Mouse (Mus musculus) fibroblast of lung, adult 2 months (primary cell): ENCODE measurements around the gene Dph2.

Experiments used
- DNase-seq: peaks from one replicate; pipeline ENCODE4 v3.0.0-alpha.2; 2011; ENCODE audit warnings: low read depth

The Dph2 gene

DNA sequence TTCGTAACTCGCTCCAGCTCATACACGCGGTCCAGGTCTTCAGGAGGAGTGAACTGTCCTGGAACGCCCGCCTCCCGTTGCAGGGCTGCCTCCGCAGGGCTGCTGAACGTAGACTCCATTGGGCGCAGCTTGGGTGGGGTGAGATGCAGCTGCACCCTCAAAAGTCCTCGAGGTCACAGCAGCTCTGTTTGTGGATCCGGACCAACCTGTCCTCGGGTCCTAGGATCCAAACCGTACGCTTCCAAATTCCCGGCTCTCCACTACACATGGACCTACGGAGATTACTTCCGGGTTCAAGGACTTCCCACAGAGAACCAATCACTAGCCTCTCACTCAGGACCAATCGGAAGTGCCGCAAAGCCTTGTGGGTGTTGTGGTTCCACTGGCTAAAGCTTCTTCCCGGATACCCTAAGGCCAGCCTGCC lies at the start of gene Dph2:
TSS of gene Dph2 (minus strand) at position 295 of the 424 bp plus-strand sequence.
- DNase-seq = peak; percentile 70

DNA sequence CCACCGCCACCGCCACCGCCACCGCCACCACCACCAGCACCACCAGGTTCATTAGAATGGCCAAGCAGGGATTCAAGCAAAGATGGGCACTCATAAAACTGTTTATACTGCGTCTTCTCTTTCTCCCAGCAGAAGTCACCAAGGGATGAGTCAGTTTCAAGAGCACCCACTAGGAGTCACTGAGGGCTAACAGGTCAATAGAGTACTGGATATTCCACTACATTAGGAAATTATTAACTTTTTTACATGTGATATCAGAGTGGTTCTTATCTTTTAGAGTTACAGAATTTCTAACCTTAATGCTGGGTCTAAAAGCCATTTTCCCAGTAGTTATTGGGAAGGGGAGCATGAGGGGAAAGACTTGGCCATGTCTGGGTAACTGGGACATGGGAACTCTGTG lies 45.1 kb upstream of the Dph2 start:
- no peak for DNase-seq

DNA sequence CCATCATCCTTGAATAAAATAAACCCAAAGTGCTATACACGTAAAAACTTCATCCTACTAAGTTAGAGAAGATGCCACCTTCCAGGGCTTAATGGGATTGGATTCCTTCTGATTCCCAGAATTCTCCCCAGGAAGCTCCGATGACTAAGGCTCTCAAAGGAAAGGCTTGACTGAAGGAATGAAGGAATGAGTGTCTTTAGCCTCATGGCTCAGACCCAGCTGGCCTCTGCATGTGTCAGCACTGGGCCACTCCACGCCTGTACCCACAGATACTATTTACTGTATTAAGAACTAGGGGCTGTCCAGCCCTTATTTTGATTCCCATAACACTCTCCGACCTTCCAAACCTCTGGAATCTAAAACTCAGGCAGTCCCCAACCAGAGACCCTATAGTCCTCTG lies 42.2 kb upstream of the Dph2 start:
- DNase-seq = no peak

DNA sequence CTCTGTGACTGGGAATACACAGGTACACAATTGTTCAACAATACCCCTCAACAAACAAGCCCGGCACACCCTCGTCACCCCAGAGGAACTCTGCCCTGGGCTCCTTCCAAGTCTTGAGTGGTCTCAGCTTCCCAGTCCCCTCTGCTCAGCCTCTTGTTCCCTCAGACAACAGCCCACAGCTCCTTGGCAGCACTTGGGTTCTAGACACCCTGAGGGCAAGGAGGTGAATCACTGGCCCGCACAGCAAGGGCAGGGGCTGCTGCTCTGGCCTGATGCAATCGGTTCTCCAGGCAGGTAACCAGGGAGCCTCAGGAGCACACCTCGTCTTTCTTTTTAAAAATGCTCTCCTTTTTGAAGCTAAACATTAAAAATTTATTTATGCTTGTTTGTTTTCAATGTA lies 41.4 kb upstream of the Dph2 start:
- DNase-seq = no peak

DNA sequence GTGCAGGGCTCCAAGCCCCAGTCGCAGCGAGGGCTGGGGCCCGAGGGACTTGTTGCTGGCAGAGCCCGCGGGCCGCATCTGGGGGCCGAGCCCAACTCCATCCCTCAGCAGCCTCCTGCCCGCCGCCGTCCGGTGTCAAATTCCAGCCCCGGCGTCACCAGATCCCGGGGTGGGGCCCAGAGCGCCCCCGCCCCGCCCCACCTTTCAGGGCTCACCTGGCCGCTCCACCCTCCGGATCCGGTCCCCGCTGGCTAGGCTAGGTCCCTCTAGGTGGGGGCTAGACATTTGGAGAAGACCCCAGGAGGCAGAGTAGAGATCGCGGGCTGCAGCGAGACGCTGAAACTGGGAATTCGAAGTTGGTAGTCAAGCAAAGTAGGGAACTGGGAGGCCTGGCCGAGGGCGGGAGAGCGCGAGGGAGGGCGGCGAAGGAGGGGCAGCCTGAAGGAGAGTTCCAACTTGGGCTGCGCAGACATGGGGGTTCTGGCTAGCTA lies 37.6 kb upstream of the Dph2 start, which contains the start of gene Artn:
TSS of gene Artn (minus strand) at position 373 of the 491 bp plus-strand sequence.
- DNase-seq = no peak

DNA sequence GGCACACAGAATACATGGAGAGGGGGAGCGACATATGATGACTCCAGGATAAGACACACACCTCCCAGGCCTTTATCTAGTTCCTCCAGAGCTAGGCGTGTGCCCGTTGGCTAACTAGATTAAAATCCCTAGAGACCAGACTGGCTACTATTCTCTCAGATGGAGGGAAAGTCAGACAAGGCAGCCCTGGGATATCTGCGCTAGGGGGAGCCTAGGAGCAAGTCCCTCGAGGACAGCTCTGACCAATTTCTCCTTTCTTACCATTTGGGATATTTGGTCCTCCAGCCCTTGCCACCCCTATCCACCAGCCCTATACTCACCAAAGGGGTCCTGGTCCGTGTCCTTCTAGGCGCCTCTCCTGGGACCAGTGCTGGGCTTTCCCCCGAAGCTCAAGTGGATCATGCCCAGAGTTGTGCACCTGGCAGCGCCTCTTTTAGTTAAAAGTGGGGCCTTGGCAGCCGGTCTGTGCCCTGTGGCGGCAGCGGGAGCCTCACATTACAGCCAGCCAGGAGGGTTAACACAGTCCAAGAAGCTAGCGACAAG lies 36.9 kb upstream of the Dph2 start:
- DNase-seq = peak; percentile 49

DNA sequence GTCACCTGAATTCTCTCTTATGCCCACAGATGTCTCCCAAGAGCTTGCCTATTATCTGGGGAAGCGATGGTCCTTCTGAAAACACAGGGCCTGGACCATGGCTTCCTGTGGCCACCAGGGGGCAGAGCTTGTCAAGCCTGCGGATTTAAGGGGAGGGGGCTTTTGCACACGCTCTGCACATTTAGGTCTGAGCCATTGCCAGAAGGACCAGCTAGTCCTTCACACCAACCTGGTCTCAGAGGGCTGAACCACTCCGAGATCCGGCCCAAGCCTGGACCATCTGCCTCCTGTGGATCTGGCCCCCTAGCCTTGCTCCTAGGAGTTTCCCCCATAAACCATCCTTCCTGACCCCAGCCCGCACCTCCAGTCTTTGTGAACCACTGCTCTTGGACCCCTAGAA lies 36.4 kb upstream of the Dph2 start:
- DNase-seq = no peak

DNA sequence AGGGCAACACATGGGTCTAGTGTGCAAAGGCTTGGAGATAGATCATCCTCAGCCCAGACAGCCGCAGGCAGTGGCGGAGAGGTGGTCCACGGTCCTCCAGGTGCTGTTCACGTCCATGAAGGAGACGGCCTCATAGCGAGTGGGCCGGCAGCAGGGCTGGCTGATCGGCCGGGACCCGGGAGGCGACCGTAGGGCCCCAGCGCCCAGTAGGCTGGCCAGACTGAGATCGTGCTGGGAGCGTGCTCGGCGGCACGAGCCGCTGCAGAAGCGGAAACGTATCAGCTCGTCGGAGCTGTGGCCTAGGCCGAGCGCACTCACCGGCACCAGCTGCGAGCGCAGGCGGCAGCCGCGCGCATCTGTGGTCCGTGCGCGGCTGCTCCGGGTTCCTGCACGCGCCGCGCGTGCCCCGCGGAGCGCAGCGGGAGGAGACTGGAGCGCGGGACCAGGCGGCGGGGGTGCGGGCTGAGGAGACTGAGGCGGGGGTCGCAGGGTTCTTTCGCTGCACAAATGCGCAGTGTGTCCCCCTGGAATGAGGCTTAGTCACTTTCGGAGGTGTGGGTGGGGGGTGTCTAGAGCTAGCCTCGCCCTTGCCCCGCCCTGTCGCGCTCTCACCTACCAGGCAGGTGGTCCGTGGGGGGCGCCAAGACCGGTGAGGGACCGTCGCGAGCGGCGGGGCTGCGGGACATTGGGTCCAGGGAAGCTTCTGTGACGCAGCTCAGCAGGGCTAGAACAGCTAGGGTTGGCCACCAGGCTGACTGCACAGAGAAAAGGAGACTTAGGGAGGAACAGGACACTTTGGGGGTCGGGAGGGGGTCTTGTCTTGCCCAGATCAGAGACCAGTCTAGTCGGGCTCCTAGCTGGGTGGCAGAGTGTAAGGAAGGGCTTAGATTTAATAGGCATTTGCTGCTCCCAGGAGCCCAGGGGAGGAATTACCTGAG lies 35.0 kb upstream of the Dph2 start:
- no peak for DNase-seq

DNA sequence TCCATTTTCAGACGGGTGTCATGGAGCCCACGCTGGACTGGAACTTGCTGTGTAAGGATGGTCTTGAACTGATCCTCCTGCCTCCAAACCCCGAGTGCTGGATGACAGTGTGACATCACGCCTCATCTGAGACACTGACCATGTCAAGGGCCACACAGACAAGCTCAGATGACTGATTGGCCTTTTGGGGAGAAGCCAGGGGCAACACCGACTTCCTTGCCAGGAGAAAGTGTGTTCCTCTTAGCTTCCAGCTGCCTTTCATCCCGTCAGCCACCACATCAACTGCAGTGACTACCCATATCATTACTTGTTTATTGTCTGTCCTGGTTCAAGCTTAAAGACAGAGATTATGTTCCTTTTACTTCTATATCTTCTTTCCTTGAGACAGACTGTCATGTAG lies 33.1 kb upstream of the Dph2 start:
- no peak for DNase-seq

DNA sequence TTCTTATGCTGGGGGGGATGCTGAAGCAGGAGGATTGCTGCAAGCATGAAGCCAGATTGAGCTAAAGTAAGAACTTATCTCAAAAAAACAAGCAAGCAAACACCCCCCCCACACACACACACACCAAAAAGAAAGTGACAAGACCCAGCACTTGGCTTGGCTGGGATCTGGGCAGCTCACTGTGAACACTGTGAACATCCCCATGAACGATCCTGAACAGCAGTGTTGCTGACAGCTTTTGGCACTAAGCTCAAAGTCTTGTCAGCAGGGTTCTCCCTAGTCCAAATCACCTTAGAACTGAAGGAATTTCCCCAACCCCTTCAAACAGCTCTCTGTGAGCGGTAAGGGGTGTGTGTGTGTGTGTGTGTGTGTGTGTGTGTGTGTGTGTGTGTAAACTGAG lies 31.6 kb upstream of the Dph2 start:
- no peak for DNase-seq

DNA sequence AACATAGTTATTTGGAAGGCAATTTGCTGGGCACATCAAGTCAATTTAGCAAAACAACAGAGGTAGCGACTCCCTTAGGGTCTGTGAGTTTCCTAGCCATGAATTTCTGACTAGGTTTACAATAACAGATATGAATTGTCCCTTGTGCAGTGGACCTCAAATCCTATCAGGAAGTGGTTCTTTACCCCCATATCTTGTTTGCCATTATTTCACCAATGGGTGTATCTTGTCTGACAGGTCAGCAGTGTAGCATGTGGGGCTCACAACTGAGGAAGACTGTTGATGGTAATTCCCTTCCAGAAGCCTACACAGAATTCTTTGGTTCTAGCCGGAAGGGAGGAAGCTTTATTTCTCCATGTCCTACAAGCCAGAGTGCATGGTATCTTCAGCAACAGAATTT lies 29.5 kb upstream of the Dph2 start:
- no peak for DNase-seq

DNA sequence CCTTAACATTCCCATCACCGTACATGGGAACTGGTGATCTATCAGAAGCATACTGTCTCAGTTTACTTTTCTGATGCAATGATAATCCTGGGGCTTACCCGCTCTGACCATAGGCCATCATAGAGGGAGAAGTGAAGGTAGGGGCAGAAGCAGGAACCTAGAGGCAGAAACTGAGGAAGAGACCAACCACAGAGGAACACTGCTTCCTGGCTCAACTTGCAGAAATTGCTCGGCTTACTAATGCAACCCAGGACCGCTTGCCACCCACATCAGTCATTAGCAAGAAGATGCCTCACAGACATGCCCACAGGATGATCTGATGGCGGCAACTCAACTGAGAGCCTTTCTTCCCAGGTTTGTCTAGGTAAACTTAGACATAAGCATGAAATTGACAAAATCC lies 26.9 kb upstream of the Dph2 start:
- no peak for DNase-seq

DNA sequence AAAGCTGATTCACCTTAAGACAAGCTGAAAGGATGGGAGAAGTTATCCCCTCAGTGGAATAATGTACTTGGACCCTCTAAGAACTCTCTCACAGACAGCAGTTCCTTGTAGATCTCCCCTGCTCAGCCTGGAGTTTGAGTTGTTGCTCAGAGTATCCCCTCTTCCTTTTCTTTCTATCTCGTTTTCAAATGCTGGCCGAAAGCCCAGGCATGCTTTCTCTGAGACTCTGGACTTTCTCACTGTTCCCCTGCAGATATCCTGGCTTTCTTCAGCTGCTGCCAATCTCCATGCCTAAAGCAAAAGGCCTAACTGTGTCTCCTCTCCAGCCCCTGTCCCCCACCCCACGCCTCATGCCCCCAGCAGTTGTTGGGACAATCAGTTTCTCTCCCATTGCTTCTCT lies 26.4 kb upstream of the Dph2 start:
- no peak for DNase-seq

DNA sequence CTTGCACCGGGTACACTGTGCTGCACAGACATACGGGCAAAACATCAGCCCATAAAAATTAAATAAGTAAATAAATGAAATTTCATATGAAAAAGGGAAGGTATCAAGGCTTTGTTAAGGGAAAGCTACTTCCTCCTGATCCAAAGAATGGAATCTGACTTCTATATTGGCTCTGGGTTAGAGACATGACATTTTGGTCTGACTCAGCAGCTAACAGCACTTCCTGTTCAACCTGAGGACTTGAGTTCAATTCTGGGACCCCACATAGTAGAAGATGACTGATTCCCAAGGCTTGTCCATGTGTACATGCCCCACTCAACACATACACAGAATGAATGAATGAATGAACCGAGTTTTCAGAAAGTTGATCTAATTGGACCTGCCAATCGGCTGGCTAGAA lies 26.0 kb upstream of the Dph2 start:
- DNase-seq = no peak

DNA sequence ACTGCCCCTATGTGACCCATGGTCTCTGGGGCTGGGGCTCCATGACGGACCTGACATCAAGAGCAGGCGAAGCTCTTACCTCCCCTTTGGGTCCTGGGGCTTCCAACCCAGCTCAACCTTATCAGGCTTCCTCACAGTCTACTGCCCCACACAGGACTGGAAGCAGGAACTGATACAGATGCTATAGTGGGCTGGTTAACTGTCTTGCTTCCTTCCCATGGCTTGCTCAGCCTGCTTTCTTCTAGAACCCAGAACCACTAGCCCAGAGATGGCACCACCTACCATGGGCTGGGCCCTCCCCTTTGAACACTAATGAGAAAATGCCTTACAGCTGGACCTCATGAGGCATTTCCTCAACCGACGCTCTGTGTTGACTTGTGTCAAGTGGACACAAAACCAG lies 25.6 kb upstream of the Dph2 start:
- no peak for DNase-seq

DNA sequence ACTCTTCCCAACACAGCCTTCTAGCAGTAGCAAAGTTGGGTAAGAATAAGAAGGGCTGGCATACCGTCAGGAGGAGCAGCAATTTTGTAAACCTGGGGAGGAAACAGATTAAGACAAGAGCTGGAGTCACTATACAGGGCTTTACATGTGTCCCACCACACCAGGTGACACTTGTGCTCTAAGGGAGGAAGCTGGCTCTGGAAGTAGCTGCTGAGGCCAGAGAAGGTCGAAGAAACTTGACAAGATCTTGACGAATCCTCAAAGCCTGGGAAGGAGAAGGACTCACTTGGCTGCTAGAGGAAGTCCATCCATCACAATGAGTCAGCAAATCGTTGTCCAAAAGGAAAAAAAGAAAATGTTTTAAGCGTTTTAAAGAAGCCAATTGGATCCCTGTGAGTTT lies 24.6 kb upstream of the Dph2 start:
- no peak for DNase-seq

DNA sequence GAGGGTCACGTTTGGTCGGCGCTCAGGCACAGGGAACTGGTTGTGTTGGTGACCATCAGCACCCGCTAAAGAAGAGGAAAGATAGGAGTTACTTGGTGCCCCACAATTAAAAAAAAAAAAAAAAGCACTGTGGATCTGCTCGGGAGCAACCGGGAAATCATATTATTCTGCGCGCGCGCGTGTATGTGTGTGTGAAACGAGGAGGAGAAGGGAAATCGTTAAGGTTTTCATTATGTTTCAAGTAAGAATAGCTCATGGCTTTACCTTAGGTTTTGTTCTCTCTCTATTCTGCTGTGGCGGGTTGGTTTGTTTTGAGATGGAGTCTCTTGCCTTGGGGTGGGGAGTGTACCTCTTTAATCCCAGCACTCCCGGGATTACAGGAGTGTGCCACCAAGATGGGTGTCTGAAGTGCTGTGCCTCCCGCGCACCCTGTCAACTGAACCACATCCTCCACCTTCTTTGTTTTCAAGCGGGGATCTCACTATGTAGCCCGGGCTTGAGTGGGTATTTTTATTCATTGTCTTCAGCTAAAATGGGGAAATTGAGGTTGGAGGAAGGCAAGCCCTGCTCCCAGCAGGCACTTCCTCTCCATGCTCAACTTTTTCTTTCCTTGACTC lies 23.8 kb upstream of the Dph2 start:
- DNase-seq = no peak

DNA sequence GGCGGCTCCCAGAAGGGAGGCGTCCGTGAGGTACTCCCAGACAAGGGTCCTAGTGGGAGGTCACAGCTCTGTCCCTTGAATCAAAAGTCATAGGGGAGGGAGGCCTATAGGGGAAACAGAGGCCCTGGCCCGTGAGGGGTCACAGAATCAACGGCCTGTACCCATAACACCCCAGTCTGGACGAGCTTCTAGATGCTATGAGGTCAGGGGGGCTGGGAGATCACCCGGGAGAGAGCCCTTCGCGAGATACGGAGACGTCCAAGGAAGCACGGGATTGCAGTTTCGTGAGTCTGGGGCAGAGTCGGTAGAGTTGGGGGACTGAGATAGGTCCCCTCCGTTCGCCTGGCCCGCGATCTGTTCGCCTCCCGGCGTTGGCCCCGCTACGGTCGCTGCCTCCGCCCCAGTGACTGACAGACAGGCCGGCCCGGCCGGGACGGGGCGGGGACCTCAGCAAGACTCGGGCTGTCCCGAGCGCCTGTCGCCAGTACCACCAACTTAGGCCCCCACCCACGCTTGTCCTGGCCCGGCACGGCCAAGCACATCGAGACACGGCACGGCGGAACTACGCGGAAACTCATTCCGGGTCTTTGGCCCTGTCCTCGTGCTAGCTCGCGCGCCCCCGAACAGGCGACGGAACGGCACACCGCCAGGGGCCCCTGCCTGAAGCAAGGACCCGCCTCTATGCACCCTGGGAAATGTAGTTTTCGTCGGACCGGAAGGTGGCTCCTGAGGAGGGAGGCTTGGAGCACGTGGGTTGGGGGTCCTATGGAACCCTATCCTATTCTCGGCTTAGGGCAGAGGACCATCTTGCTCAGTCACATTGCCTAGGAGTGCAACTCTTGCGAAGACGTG lies 23.0 kb upstream of the Dph2 start, which contains the start of gene Ipo13:
TSS of gene Ipo13 (minus strand) at position 409 of the 852 bp plus-strand sequence.
- peak; percentile 82 for DNase-seq

DNA sequence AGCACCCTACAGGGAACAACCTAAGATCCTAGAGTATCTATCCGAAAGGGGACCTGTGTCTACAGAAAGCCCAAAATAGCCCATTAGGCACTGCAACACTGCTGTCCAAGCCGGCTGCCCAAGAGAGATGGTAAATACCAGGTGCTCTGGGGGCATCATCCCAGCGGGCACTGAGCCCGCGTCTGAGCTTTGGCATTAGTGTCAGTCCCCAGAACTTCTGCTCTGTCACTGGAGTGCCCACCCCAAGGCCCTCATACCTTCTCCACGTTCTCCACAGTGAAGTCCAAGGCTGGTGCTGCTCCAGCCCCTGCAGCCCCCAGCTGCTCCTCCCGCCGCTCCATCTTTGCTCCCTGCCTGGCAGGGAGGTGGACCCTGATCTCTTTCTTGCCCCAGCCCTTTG lies 22.2 kb upstream of the Dph2 start:
- DNase-seq = no peak

DNA sequence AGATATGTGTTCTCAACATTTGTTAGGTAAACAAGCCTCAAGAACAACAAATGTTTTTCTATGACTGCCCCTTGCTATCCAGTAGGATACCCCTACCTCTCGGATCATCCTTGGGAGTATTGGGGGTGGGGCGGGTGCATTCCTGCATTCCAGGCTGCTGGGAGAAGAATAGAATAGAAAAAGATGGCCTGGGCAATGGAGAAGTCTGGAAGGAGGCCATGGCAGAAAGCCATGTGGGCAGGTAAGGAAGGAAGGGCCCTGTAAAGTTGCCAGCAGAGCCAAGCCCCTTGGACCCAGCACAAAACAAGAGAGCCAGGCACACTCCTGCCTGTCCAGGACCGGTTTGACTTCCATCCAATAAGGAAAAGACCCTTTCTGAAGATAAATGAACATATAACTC lies 21.6 kb upstream of the Dph2 start:
- no peak for DNase-seq

DNA sequence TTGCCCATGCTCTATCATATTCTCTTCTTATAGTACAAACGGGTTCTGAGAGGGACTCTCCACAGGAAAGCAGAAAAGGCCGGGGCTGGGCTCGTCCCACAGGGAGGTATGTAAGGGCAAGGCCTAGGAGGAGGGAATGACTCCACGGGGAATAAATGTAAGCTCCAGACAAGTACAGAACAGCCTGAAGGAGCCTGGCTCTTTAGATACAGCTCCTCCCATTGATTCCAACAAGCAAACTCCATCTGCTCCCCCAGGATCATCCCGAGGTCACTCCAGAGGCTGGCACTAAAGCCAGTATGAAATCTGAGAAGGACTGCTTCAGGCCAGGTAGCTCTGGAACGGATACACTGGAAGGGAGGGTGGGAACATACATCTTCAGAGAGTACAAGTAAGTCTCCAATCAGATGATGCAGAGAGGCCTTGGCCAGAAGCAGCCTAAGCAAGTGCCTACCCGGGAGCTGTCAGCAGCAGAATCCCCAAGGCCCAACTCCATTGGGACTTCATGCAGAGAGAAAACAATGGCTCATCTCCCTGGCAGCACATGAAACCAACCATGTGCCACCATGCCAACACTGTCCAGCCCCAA lies 20.9 kb upstream of the Dph2 start:
- DNase-seq = no peak

DNA sequence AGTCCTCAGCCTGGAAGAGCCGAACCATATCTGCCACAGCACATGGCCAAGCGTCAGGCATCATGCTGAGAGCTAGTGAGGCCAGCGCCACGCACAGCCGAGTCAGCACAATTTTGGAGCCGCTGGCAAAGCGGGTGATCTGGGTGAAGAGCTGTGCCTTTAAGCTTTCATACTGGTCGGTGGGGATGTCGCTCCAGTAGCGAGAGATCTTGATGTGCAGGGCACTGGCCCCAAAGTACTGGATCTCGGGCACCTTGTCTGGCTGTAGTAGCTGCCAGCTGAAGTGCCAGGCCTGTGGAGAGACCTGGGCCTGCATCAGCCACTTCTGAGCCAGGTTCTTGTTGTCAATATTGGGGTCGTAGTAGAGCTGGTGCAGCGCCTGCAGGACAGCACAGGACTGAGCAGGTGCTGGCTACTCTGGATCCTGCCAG lies 20.3 kb upstream of the Dph2 start:
- no peak for DNase-seq
